Mouse (Mus musculus): ENCODE results near the gene Ppp1r3c.

- TF ChIP-seq CTCF (IDR thresholded peaks at IDR 0.05; ENCODE audit: borderline replicate concordance, insufficient read depth, low read depth, low read length) (no peak), POLR2A (IDR thresholded peaks at IDR 0.05; ENCODE audit: borderline replicate concordance, insufficient read depth, low read length) (no peak)
Observed at GRCm38 (mm10) chr19:36742331-36742730, 5.9 kb upstream of the Ppp1r3c start.

Data from cerebellum, adult 2 months (tissue).